Mouse (Mus musculus) hematopoietic stem cell, adult 5-6 weeks (primary cell): ENCODE measurements around the gene Adgrg1. TPM values are rescaled to one million over a fixed set of nuclear protein-coding genes. Genes with fewer than 3 reads are reported as not detected.

Experiments
- ATAC-seq, 2 experiments: fragments of 125-278 bp in 1 of 2; replicated peaks in 1 of 2; 2 replicates each; pipeline ENCODE4 v1.8.0; 2016 to 2017; ENCODE audit warnings: inconsistent platforms in 2 of 2, mild to moderate bottlenecking in 2 of 2, moderate number of reproducible peaks in 2 of 2, low read depth in 1 of 2, moderate TSS enrichment in 1 of 2; ENCODE audit not compliant: low FRiP score in 2 of 2, poor library complexity in 2 of 2, severe bottlenecking in 2 of 2, insufficient read depth in 1 of 2, low TSS enrichment in 1 of 2
- total RNA-seq: library from RNA; stranded (forward); fragments of 172-1452, 232-1000 nt; gene quantifications from 2 replicates; pipeline ENCODE4 v1.2.3, GENCODE M21; 2017

Gene Adgrg1
- total RNA-seq, 1 experiment from 2014 or later: 601 TPM

DNA sequence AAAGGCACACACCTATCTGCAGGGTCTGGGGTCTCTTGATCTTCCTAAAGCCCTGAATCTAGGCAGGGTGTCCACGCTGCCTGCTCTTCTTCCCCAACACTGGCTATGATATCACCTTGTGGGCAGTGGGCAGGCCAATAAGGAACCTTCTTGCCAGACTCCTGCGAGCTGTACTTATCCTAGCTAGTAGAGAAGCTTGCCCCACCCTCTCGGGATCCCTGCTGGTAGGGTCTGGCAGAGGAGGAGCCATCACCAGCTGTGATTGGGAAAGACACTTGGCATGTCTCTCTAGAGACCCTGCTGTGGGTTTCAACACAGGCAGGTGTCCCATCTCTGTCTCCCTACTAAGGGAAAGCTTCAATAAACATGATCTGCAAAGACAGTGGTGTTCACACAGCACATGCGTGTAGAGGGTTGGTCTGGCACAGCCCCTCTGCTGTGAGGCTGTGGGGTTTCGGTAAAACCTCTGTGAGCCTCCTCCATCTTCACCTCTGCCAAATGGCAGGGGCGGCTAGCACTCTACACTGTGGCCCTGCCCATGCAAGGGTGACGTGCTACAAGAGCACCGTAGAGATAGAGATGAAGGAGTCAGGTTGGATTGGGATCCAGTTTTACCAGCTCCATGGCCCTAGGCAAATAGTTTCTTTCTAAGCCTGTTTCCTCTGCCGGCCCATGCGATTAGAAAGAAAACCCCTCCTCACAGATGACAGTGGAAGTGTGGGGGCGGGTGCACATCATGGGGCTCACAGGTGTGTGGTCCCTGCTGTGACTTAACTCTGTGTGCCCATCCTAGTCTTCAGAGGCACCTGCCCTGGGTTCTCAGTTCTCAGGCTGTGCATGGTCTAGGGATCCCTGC is 16.3 kb downstream of the Adgrg1 start:
- 0 out of 4 replicates have a peak, but pooled peaks of 1 of the 2 experiments have one; percentile 11 for ATAC-seq

DNA sequence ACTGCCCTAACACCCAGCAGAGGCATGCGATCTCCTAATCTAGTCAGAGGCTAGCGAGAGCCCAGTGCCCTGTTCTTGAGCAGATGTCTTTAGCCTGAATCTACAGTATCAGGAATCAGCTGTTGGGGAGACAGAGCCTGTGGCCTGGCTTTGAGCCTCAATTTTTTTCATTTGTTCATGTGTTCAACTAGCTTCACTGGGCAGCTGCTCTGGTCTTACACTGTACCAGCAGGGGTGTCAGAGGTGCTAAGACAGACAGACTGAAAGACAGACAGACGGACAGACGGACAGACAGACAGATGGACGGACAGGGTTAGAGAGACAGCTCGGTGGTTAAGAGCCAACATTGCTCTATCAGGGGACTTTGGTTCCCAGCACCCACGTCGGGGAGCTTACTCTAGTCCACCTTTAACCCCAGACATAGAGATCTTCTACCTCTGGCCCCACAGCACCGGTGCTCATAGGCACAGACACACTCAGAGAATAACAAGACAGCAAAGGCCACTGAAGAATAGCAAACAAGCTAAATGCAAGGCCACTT is 17.0 kb downstream of the Adgrg1 start:
- ATAC-seq: no peak

- no peak for ATAC-seq
Measured at GRCm38 (mm10) chr8:94992010-94992409, 17.5 kb downstream of the Adgrg1 start.

DNA sequence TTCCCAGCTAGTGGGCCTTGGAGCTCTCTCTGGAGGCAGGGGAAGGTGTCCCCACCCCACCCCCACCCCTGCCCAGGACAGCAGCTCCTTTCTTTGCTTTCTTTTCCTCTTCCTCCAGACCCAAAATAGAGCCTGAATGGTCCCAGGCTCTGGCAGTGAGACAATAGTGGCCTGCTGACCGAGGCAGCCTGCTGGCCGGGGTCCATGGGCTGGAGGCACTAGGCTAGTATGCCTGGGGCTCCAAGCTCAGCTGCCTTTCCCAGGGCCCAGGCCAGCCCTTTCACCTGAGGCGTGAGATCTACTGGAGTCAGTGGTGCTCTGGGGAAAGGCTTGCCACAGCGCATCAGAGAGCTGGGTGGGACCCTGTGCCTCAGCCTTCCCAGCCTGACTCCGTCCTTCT is 18.0 kb downstream of the Adgrg1 start:
- no peak for ATAC-seq

DNA sequence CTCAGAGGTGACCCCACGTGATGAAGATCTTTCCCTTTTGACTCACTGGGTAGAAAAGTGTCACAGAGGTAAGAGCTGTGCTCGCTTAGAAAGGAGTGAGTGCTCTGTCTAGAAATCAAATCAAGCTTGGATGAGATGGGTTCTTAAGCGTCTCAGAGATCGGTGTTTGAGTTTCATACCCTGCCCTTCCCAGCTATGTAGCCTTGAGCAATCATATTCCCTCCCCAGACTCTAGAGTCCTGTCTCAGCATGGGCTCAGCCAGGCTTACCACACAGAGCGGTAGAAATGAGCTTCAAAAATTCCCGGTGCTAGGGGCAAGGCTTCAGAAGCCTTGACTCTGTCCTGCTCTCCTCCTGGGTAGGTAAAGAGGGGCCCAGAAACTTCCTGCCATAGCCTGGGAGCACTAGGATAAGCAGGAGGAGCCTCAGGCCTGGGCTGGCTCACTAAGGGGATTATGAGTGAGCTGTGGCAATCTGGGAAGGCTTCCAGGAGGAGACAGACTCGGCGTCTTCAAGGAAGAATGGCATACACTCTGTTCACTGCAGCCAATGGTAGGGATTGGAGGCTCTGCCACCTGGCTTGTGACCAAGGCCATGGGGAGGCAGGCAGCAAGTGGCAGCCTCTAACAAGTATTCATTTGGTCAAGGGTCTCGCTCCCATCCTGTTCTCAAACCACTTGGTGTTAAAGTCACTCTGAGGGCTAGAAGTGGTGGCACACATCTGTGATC is 18.6 kb downstream of the Adgrg1 start:
- ATAC-seq: no peak

GRCm38 (mm10) chr8:94994006-94994405 is 19.5 kb downstream of the Adgrg1 start:
- 0 out of 4 replicates have a peak, but pooled peaks of 1 of the 2 experiments have one; percentile 22 for ATAC-seq

DNA sequence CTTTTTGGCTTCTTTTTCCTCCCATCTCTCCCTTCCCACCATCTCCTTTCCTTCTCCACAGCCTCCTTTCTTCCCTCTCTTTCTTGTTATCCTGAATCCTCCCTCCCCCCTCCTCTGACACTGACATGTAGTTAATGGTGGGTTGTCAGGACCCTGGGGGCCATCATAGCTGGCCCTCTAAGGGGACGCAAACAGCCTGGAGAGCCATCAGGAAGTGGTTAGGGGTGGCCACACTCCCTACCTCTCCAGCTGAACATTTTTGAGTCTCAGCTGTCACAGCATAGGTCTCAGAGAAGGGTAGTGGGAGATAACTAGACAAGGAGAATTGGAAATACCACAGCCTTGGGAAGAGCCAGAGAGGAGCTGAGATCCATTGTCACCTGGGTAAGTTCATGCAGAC is 20.0 kb downstream of the Adgrg1 start:
- no peak for ATAC-seq

DNA sequence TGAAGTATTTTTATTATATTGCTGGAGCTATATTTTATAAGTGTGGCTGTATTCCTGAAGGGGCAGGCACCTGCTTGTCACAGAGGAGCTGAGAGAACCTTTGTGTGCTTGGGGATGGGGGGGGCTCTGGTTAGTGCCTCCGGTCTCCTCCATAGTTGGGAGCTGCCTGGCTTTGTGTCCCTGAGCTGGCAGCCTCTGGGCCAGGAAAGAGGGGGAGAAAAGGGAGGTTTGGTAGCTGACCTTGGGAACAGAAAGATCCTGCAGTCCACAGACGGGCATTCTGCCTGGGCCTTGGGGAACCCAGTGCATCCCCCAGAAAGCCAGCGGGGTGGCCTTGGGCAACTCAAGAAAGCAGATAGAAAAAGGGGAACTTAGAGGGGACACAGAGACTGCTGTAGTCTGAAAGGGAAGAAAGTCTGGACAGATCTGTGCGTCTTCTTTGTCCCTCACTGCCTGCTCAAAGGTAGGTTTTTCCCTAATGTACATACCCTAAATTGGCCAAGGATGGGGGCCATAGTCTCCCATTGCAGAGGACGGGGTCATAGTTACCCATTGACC is 20.9 kb downstream of the Adgrg1 start:
- peak in 1 of 2 experiments; percentile 33; a peak in 1 of 4 replicates for ATAC-seq

- ATAC-seq: no peak
Measured at GRCm38 (mm10) chr8:94996037-94996436, 21.5 kb downstream of the Adgrg1 start.

GRCm38 (mm10) chr8:94996899-94997856 is 22.6 kb downstream of the Adgrg1 start:
- no peak for ATAC-seq

GRCm38 (mm10) chr8:94997857-94998243 is 23.3 kb downstream of the Adgrg1 start:
- ATAC-seq: no peak

- ATAC-seq: no peak
Measured at GRCm38 (mm10) chr8:94998431-94998830, 23.9 kb downstream of the Adgrg1 start.

DNA sequence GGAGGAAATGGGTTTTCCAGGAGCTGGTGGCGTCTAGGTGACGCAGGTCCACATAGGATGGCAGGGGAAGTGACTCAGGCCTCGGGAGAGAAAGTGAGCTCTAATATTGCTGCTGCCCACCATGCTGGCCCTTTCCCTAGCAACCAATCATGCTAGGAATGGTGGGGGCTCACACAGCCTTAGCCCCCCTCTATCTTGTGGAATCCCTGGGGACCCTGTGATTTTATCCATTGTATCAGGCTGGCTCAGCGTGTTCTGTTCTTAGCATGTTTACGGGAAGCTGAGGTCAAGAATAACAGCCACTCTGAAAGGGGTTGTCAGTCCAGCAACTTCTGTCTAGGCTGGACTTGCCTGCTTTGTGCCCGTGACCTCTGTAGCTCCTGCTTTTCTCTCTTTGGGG is 24.5 kb downstream of the Adgrg1 start:
- ATAC-seq: no peak

DNA sequence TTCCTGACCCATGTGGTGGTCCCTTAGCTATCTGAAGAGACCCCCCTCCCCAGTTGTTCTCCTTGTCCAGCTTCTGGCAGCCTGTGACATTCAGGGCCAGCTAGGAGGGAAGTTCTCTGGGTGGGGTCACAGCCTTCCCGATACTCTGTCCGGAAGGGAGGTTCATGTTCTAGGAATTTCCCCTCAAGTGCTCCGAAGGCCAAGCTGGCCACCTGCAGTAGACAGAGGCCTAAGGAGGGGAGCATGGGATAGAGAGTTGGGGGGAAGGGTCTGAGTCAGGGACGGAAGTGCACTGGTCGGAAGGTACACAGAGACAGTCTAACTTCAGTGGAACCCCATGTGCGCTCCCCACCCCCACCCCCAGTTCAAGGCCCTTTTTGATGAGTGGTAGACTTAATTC is 25.4 kb downstream of the Adgrg1 start:
- no peak for ATAC-seq

DNA sequence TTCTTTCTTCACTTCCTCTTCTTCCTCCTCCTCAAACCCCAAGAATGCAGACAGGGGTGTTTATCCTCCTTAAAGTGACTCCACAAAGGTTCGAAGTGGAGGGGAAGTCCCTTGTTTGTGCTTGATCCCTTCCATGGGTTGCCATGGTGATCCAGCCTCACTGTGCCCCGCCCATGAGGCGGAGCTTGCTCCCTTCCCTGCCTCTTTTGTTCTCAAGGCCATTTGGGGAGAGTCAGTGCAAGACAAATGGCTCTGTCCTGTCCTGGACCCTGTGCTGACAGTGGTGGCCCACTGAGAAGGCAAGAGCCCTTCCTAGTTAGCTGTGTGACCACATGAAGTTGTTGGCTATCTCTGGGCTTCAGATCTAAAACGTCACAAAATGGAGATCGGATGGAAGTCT is 26.1 kb downstream of the Adgrg1 start:
- peak; percentile 43 to 61; a peak in 3 of 4 replicates for ATAC-seq

- no peak for ATAC-seq
Measured at GRCm38 (mm10) chr8:95001165-95001564, 26.6 kb downstream of the Adgrg1 start.

GRCm38 (mm10) chr8:95001655-95002054 is 27.1 kb downstream of the Adgrg1 start:
- peak; percentile 60 to 70 for ATAC-seq
